Mouse (Mus musculus): ENCODE measurements around the gene Cyyr1.

DNA sequence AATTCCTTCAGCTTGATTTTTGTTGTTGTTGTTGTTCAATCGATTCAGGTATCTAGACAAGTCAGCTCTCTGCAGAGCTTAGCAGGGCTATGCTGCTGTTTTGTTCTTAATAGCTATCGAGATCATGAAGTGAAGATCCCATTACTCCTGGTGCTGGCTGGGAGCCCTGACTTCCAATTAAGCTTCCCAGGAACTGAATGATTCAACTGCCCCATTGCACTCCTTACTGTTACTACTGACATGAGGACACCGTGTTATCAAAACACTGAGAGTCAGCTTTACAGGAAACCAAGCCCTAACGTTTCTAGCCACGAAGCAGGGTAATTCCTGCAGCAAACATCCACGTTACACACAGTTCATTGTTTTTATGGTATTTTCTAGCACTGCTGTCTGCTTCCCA, 6.7 kb downstream of the Cyyr1 start:
- TF ChIP-seq POLR2A (IDR thresholded peaks at IDR 0.05; ENCODE audit: control insufficient read depth, low read depth, low read length) (no peak), CTCF (IDR thresholded peaks at IDR 0.05; ENCODE audit: control insufficient read depth, insufficient read depth, insufficient replicate concordance, low read depth, low read length) (no peak)
